Mouse (Mus musculus) liver, adult 2 months (tissue): Measurements from ENCODE around the gene Gm11172.

Source experiments
- CTCF ChIP-seq: fragments of 200-500 bp; IDR thresholded peaks from 2 replicates; pipeline ENCODE4 v1.5.1; 2011; ENCODE audit warnings: low read depth, low read length, control low read depth
- POLR2A ChIP-seq: fragments of 200-500 bp; IDR thresholded peaks from 2 replicates; pipeline ENCODE4 v1.6.1; 2011; ENCODE audit warnings: low read length, control low read depth; ENCODE audit not compliant: insufficient read depth; ENCODE audit errors: extremely low read depth

- TF ChIP-seq CTCF (no peak), POLR2A (no peak)
Measured at GRCm38 (mm10) chr16:10788866-10789265, 23.8 kb upstream of the Gm11172 start.
